Mouse (Mus musculus) bone marrow, adult 2 months (tissue): Measurements from ENCODE around the gene Crot. TPM values are rescaled to one million over a fixed set of nuclear protein-coding genes. Genes with fewer than 3 reads are reported as not detected.
A peak's percentile ranks its signal among the peaks of the same experiment; 100 is the strongest.
"Not testable (repeated sequence)": the region's sequence is repeated elsewhere in the genome, so short reads cannot be mapped to it uniquely, and the experiment has no call there.

ENCODE experiments used
- H3K27ac ChIP-seq: fragments of 200-500 bp; 2 replicates; pipeline ENCODE4 v1.5.1; 2012; ENCODE audit warnings: low read depth, mild to moderate bottlenecking, control low read depth, inconsistent platforms, low read length; ENCODE audit not compliant: control insufficient read depth, poor library complexity, insufficient read depth
- H3K4me1 ChIP-seq: fragments of 200-500 bp; 2 replicates; pipeline ENCODE4 v1.6.1; 2011; ENCODE audit warnings: low read length; ENCODE audit not compliant: control insufficient read depth, insufficient read depth
- H3K4me3 ChIP-seq: fragments of 200-500 bp; replicated peaks from 2 replicates; pipeline ENCODE3; 2011; ENCODE audit warnings: mild to moderate bottlenecking, low read depth, low read length, control low read depth; ENCODE audit not compliant: control insufficient read depth
- CTCF ChIP-seq: fragments of 200-500 bp; IDR thresholded peaks from 2 replicates; pipeline ENCODE4 v1.5.1; 2011; ENCODE audit warnings: low read length, control low read depth; ENCODE audit not compliant: control insufficient read depth, insufficient read depth
- POLR2A ChIP-seq: fragments of 200-500 bp; IDR thresholded peaks from 2 replicates; pipeline ENCODE4 v1.6.1; 2011; ENCODE audit warnings: low read depth, mild to moderate bottlenecking, control low read depth, low read length, borderline replicate concordance; ENCODE audit not compliant: control insufficient read depth
- WGBS: fragments of 180-500 bp; shearing (Covaris S2); methylation state at CpG from one replicate; pipeline ENCODE4 v1.1.7; 2018; 5-methylcytosine and 5-hydroxymethylcytosine counted together
- polyA plus RNA-seq: library from polyadenylated mRNA; stranded (reverse); fragments of >200 nt; gene quantifications from 2 replicates; pipeline ENCODE4 v1.2.4, GENCODE M21; 2011; ENCODE audit warnings: low replicate concordance; ENCODE audit not compliant: missing spikeins, insufficient read depth, insufficient read length

Gene Crot
- polyA plus RNA-seq, 1 experiment: 10.7 TPM

GRCm38 (mm10) chr5:9014774-9015173 is 17.6 kb upstream of the Crot start:
- H3K4me3 ChIP-seq: no peak overlapping the region
- TF ChIP-seq POLR2A (no peak), CTCF (no peak)
- no peak overlapping the region for H3K27ac ChIP-seq
- WGBS: 6% methylated on average over 3 of the region's 3 CpGs
- no peaks in the 10 kb centered on the region for H3K4me1 ChIP-seq

DNA sequence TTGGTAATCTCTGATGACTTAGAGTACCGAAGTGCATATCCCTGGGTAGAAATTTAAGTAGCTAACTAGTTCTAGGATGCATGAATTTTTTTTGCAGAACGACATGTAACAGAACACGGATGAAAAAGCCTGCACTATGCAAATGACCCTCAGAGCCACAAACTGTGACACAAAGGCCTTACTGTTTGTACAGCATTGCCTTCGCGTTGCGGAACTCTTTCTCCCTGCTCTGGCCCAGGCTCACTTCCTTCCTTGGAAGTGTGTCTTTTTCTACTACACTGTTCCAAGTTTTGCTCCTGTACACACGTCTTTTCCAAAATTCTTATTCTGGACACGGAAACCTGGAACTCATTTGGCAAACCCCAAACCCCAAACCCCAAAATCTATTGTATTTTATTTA is 14.2 kb upstream of the Crot start:
- H3K4me1 ChIP-seq: no peaks in the 10 kb centered on the region
- TF ChIP-seq CTCF: no peak
- TF ChIP-seq POLR2A: no peak
- WGBS: 76% methylated on average over 8 of the region's 8 CpGs

GRCm38 (mm10) chr5:9010166-9010565 is 13.0 kb upstream of the Crot start:
- TF ChIP-seq POLR2A (no peak), CTCF (no peak)
- no peak overlapping the region for H3K4me3 ChIP-seq
- H3K27ac ChIP-seq: no peak overlapping the region

More for the DNA sequence above, 14.2 kb upstream of the Crot start:
- no peak overlapping the region for H3K27ac ChIP-seq
- no peak overlapping the region for H3K4me3 ChIP-seq

GRCm38 (mm10) chr5:9006585-9006984 is 9.5 kb upstream of the Crot start:
- not testable (repeated sequence) for H3K4me1 ChIP-seq, H3K4me3 ChIP-seq, H3K27ac ChIP-seq
- WGBS: 77% methylated on average over 3 of the region's 3 CpGs

More at GRCm38 (mm10) chr5:9010166-9010565, 13.0 kb upstream of the Crot start:
- no peaks in the 10 kb centered on the region for H3K4me1 ChIP-seq
- WGBS: 92% methylated on average over 1 of the region's 1 CpGs

GRCm38 (mm10) chr5:9000006-9000405 is 2.9 kb upstream of the Crot start:
- not testable (repeated sequence) for H3K4me1 ChIP-seq, H3K4me3 ChIP-seq, H3K27ac ChIP-seq
- 88% methylated on average over 7 of the region's 7 CpGs for WGBS

- Histone ChIP-seq H3K4me3 (no peak overlapping the region), H3K27ac (no peak overlapping the region), H3K4me1 (no peaks in the 10 kb centered on the region; the same call in 1 of the 2 replicates)
- 72% methylated on average over 4 of the region's 4 CpGs for WGBS
- no peak for TF ChIP-seq POLR2A
These were observed 2.0 kb upstream of the Crot start for GRCm38 (mm10) chr5:8999108-8999507.

- TF ChIP-seq CTCF (no peak), POLR2A (no peak)
- WGBS: 4% methylated on average over 8 of the region's 8 CpGs
- Histone ChIP-seq H3K4me3 (peak overlapping the region; percentile 94), H3K27ac (peak overlapping the region; percentile 75), H3K4me1 (no peaks in the 10 kb centered on the region; the same call in 1 of the 2 replicates)
These were observed 380 bp upstream of the Crot start for GRCm38 (mm10) chr5:8997513-8997895.

DNA sequence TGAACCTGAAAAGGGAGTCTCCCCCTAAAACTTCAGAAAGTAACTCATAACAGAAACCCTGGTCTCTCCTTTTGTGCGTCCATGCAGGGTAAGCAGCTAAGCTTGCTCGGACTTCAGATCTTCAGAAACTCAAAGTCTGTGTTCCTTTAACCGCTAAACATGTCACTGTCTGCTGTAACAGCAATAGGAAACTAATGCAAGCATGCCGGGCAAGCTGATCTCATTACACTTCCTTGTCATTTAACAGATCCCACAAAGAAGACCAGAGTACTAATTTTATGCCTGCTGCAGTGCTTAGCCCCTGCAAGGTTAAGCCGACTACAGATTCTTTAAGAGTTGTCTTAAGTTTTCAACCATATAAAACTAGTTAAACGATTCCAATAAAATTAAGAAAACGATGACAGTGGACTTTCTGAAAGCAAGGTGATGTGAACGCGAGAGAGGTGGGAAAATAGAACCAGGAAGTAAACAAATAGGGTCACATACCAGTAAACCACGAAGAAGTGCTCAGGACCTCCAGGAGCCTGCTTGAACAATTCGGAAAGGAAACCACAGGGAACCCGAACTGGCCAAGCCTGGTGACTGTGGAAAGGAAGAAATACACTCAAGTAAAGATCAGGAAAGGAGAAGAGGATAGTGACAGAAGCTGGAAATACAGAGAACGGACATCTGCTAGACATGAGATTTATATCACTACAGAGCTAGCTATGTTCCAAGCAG is 998 bp downstream of the Crot start:
- Histone ChIP-seq H3K4me1 (no peaks in the 10 kb centered on the region; the same call in 1 of the 2 replicates), H3K4me3 (peak overlapping the region; percentile 94), H3K27ac (peak overlapping the region; percentile 75)
- 1% methylated on average over 13 of the region's 13 CpGs for WGBS
- TF ChIP-seq CTCF (no peak), POLR2A (no peak)

DNA sequence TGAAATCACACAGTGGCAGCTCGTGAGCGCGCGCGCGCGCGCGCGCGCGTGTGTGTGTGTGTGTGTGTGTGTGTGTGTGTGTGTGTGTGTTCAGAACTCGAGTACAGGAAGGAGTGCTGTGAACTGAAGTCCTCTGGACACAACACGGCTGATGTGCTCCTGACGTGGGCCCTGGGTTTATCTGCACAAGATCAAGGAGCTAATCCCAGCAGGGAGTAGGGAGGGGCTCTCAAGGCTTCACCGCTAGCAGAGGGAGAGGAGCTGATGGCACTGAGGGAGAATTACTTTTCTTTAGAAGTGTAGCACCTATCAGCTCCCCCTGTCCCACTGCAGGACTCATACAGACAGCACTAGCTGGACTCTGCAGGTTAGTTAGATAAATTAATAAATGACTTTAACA is 5.5 kb downstream of the Crot start:
- Histone ChIP-seq H3K27ac (no peak overlapping the region), H3K4me1 (no peaks in the 10 kb centered on the region; the same call in 1 of the 2 replicates), H3K4me3 (no peak overlapping the region)
- WGBS: 89% methylated on average over 16 of the region's 16 CpGs
- TF ChIP-seq POLR2A (no peak), CTCF (no peak)
